Mouse (Mus musculus) layer of hippocampus, adult 9-11 months (tissue): ENCODE results near the gene Gdf5.
A peak's percentile ranks its signal among the peaks of the same experiment; 100 is the strongest.
"Not testable (repeated sequence)": the region's sequence is repeated elsewhere in the genome, so short reads cannot be mapped to it uniquely, and the experiment has no call there.

Experiments used
- DNase-seq: peaks from one replicate; pipeline ENCODE4 v3.0.0; 2022

Gdf5 gene

GRCm38 (mm10) chr2:155940681-155941080, 4.5 kb downstream of the Gdf5 start, which contains the start of gene Gm15557:
Gene Gm15557, plus strand, starts transcription at chr2:155940728.
- no peak for DNase-seq

GRCm38 (mm10) chr2:155939897-155940529, 5.2 kb downstream of the Gdf5 start:
- DNase-seq = no peak

- DNase-seq = peak; percentile 96
These were observed 15.4 kb downstream of the Gdf5 start, which contains the start of gene Uqcc1 for GRCm38 (mm10) chr2:155929531-155930442. Gene Uqcc1, minus strand, starts transcription at chr2:155930310.

GRCm38 (mm10) chr2:155928711-155929345, 16.3 kb downstream of the Gdf5 start:
- DNase-seq = no peak

- not testable (repeated sequence) for DNase-seq
These were observed 20.0 kb downstream of the Gdf5 start for GRCm38 (mm10) chr2:155925213-155925612.

- DNase-seq = no peak
These were observed 22.0 kb downstream of the Gdf5 start for GRCm38 (mm10) chr2:155923143-155923542.

- no peak for DNase-seq
These were observed 30.5 kb downstream of the Gdf5 start for GRCm38 (mm10) chr2:155914684-155915083.

GRCm38 (mm10) chr2:155903632-155904008, 41.5 kb downstream of the Gdf5 start:
- no peak for DNase-seq

- DNase-seq = no peak
These were observed 42.1 kb downstream of the Gdf5 start for GRCm38 (mm10) chr2:155902989-155903631.

- DNase-seq = no peak
These were observed 50.0 kb downstream of the Gdf5 start for GRCm38 (mm10) chr2:155895046-155895735.

GRCm38 (mm10) chr2:155894307-155895045, 50.7 kb downstream of the Gdf5 start:
- no peak for DNase-seq
